Mouse (Mus musculus) MN1 (cell line): Measurements from ENCODE around the gene Kif5a.

Experiments
- DNase-seq: peaks from one replicate; pipeline ENCODE4 v3.0.0-alpha.2; 2016; ENCODE audit warnings: low spot score

The Kif5a gene

GRCm38 (mm10) chr10:127176228-127176627, 86.9 kb downstream of the Kif5a start:
- no peak for DNase-seq
